Mouse (Mus musculus): Measurements from ENCODE around the gene Dohh.

DNA sequence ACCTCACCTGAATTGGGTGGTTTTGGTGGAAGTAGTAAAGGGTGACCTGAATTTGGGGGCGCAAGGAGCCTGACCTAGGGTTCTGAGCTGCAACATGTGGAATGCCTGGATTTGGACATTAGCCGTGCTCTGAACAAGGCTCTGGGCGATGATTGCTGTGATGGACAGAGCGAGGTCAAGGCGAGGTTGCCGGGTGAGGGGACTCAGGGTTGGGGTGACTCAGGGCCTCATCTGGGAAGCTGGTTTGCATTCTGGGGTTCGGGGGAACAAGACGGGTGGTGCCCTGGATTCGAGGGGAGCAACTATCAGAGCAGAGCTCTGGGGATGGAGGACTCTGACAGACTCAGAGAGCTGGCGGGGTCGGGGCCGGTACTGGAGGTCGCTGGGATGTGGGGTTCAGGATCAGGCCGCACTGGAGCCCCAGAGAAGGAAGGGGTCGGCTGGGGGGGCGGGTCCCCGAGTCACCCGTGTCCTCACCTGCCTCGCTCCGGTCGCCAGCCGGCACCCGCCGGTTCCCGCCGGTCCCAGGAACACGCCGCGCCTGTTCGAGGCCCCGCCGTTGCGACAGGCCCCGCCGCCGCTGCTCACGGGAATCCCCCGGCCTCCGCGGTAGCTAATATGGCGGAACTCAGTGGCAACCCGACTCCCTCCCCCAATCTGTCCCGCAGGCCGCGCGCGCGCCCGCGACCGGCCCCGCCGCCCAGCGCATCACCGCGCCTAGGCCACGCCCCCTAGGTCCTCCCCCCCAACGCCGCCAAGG lies 6.3 kb upstream of the Dohh start, which contains the start of gene Fzr1:
- TF ChIP-seq CTCF (conservative IDR thresholded peaks at IDR 0.05 in 1 of 2, IDR thresholded peaks at IDR 0.05 in 1 of 2; ENCODE audit: low read depth in 2 of 2, low read length in 2 of 2) (no peak), USF1 (IDR thresholded peaks at IDR 0.05; ENCODE audit: low read depth, low read length) (no peak), EP300 (IDR thresholded peaks at IDR 0.05; ENCODE audit: low read length) (no peak), RAD21 (IDR thresholded peaks at IDR 0.05; ENCODE audit: low read depth, low read length) (no peak), ETS1 (conservative IDR thresholded peaks at IDR 0.05; ENCODE audit: low read depth, low read length) (no peak), ZNF384 (IDR thresholded peaks at IDR 0.05; ENCODE audit: low read depth, low read length) (no peak), POLR2A (IDR thresholded peaks at IDR 0.05; ENCODE audit: low read depth, low read length) (peak; percentile 64), HCFC1 (IDR thresholded peaks at IDR 0.05; ENCODE audit: low read depth, low read length) (no peak), PAX5 (IDR thresholded peaks at IDR 0.05; ENCODE audit: low read length) (no peak), KAT2A (IDR thresholded peaks at IDR 0.05; ENCODE audit: insufficient replicate concordance, low read length) (no peak), CHD1 (IDR thresholded peaks at IDR 0.05; ENCODE audit: low read depth, low read length) (no peak), ELF1 (IDR thresholded peaks at IDR 0.05; ENCODE audit: low read depth, low read length) (no peak), JUN (IDR thresholded peaks at IDR 0.05; ENCODE audit: insufficient read depth, low read depth, low read length) (no peak), TCF12 (IDR thresholded peaks at IDR 0.05; ENCODE audit: low read depth, low read length) (no peak)

Measured in CH12.LX (cell line).